Mouse (Mus musculus) kidney, adult 2 months (tissue): ENCODE measurements at regions not wholly inside any gene's neighbourhood (a gene's known extent, or its start where the extent isn't known, plus 50 kb on each side); places are given as distances from the start of the nearest gene placed in this dataset.
"Not testable (repeated sequence)": the region's sequence is repeated elsewhere in the genome, so short reads cannot be mapped to it uniquely, and the experiment has no call there.

Experiments used
- DNase-seq: peaks from one replicate; pipeline ENCODE4 v3.0.0; 2021
- H3K27ac ChIP-seq: fragments of 200-500 bp; 2 replicates; pipeline ENCODE4 v1.5.1; 2012; ENCODE audit warnings: low read depth, low read length, control low read depth, inconsistent platforms; ENCODE audit not compliant: insufficient read depth
- H3K27me3 ChIP-seq: fragments of 200-500 bp; replicated peaks from 2 replicates; pipeline ENCODE4 v1.6.1; 2012; ENCODE audit warnings: mild to moderate bottlenecking, moderate library complexity, low read length, inconsistent platforms; ENCODE audit not compliant: control insufficient read depth, insufficient read depth
- H3K36me3 ChIP-seq: fragments of 200-500 bp; 2 replicates; pipeline ENCODE4 v1.6.1; 2012; ENCODE audit warnings: mild to moderate bottlenecking, moderate library complexity, low read length, inconsistent platforms; ENCODE audit not compliant: control insufficient read depth, insufficient read depth
- H3K4me1 ChIP-seq: fragments of 200-500 bp; 2 replicates; pipeline ENCODE4 v1.6.1; 2011; ENCODE audit warnings: low read length; ENCODE audit not compliant: control insufficient read depth, insufficient read depth
- H3K4me3 ChIP-seq: fragments of 200-500 bp; 2 replicates; pipeline ENCODE4 v1.5.1; 2011; ENCODE audit warnings: mild to moderate bottlenecking, low read depth, low read length, control low read depth; ENCODE audit not compliant: insufficient read depth
- CTCF ChIP-seq: fragments of 200-500 bp; conservative IDR thresholded peaks from 2 replicates; pipeline ENCODE4 v1.5.1; 2011; ENCODE audit warnings: low read depth, mild to moderate bottlenecking, control low read depth, low read length, moderate library complexity, mixed read lengths; ENCODE audit not compliant: insufficient read depth, insufficient read length
- POLR2A ChIP-seq: fragments of 200-500 bp; IDR thresholded peaks from one replicate; pipeline ENCODE4 v1.6.1; 2011; ENCODE audit warnings: low read depth, low read length, control low read depth
- WGBS: fragments of 180-500 bp; shearing (Covaris S2); methylation state at CpG from one replicate; pipeline ENCODE4 v1.1.7; 2018; 5-methylcytosine and 5-hydroxymethylcytosine counted together

DNA sequence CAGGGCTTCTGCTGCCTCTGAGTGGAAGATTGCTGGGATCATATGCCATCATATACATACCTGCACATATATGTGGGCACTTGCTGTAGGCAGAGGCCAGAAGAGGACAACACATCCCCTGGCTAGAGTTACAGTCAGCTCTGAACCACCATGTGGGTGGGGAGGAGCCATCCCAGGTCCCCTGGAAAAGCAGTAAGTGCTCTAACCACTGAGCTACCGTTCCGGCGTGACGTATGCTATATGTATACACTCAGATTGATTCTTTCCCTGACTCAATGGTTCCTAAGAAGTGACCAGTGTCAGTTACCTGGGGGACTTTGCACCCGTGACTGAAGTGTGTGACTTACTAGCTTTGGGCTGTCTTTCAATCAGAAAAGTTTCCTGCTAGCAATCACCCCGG lies 104.6 kb downstream of the Sox2 start:
- no peak for DNase-seq
- Histone ChIP-seq H3K36me3 (no peaks in the 10 kb centered on the region), H3K4me3 (no peak overlapping the region), H3K4me1 (no peaks in the 10 kb centered on the region), H3K27ac (no peak overlapping the region), H3K27me3 (no peaks in the 10 kb centered on the region)
- 92% methylated on average over 6 of the region's 6 CpGs for WGBS
- TF ChIP-seq CTCF = no peak
- no peak for TF ChIP-seq POLR2A

DNA sequence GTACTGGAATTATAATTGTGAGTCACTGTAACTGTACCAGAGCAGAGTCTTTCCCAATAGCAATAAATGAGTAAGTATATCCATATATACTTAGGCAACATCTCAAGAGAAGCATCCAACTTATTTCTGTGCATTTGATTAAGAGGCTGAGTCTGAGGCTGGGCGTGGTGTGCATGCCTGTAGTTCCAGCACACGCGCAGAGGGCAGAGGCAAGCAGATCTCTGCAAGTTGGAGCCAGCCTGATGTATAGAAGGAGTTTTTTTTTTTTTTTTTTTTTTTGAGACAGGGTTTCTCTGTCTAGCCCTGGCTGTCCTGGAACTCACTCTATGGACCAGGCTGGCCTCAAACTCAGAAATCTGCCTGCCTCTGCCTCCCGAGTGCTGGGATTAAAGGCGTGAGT lies 105.1 kb downstream of the Sox2 start:
- H3K27ac ChIP-seq, H3K4me1 ChIP-seq, H3K27me3 ChIP-seq, DNase-seq, H3K36me3 ChIP-seq, H3K4me3 ChIP-seq: not testable (repeated sequence)
- 96% methylated on average over 5 of the region's 5 CpGs for WGBS

DNA sequence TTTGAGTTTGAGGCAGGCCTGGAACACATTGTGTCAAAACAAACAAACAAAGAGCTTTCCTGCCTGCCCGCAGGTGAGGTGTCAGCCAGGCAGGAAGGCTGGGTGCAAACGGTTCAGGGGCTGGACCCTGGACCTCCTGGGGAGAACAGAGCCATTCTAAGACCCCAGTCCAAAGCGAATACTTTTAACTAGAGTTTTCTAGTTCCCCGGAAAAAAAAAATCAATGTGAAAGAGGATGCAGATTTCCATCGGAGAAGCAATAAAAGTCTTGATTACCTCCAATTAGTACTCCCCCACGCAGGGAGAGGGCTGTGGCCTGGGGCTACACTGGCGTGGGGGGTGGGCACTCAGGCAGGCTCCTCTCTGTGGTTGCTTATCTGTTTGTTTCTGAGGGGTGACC lies 106.4 kb downstream of the Sox2 start:
- Histone ChIP-seq H3K36me3 (no peaks in the 10 kb centered on the region), H3K4me1 (no peaks in the 10 kb centered on the region), H3K27ac (no peak overlapping the region), H3K27me3 (no peaks in the 10 kb centered on the region), H3K4me3 (no peak overlapping the region)
- 27% methylated on average over 7 of the region's 7 CpGs for WGBS
- DNase-seq = no peak
- TF ChIP-seq CTCF (no peak), POLR2A (no peak)

- no peaks in the 10 kb centered on the region for H3K36me3 ChIP-seq
- TF ChIP-seq POLR2A (no peak), CTCF (no peak)
- no peak overlapping the region for H3K27ac ChIP-seq
- no peaks in the 10 kb centered on the region for H3K27me3 ChIP-seq
- WGBS = 71% methylated on average over 6 of the region's 6 CpGs
- no peaks in the 10 kb centered on the region for H3K4me1 ChIP-seq
- no peak for DNase-seq
- no peak overlapping the region for H3K4me3 ChIP-seq
Observed at GRCm38 (mm10) chr3:34757130-34757529, 106.9 kb downstream of the Sox2 start.

- H3K27me3 ChIP-seq = no peaks in the 10 kb centered on the region
- 29% methylated on average over 13 of the region's 13 CpGs for WGBS
- no peaks in the 10 kb centered on the region for H3K36me3 ChIP-seq
- no peak for DNase-seq
- no peaks in the 10 kb centered on the region for H3K4me1 ChIP-seq
- H3K27ac ChIP-seq = no peak overlapping the region
- TF ChIP-seq POLR2A (no peak), CTCF (no peak)
- no peak overlapping the region for H3K4me3 ChIP-seq
Observed at GRCm38 (mm10) chr3:34757813-34758510, 107.8 kb downstream of the Sox2 start.

DNA sequence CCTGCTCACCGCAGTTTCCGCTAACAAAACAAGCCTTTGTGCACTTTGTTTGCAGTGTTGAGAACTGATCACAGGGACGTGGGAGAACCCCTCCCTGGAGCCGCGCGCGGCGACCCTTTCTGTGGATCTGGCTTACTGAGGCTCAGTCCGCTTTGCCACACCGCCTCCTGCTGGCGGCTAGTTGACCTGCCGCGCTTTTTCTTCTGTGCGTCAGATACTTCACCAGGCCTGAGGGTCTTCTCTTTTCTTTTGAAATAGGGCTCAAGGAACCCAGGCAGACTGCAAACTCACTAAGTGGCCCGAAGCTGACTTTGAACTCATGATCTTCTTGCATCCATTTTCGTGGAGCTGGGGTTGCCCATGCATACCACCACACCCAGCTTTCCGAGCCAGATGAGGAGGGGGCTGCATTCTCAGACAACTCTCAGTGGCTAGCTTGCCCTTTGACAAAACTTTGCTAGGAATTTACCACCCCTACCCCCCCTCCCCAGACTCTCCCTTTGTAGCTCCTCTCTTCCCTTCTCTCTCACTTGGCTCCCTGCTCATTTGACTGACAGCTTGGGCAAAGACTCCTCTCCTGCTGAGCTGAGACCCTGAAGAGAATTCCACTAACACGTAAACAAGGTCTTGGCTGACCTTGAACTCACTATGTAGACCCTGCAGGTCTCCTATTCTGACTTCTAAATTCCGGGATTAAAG lies 109.9 kb downstream of the Sox2 start:
- no peaks in the 10 kb centered on the region for H3K4me1 ChIP-seq
- H3K4me3 ChIP-seq = no peak overlapping the region
- no peaks in the 10 kb centered on the region for H3K27me3 ChIP-seq
- no peak for TF ChIP-seq POLR2A
- TF ChIP-seq CTCF = no peak; the same call in 1 of the 2 replicates
- 89% methylated on average over 19 of the region's 19 CpGs for WGBS
- no peaks in the 10 kb centered on the region for H3K36me3 ChIP-seq
- DNase-seq = no peak
- no peak overlapping the region for H3K27ac ChIP-seq

DNA sequence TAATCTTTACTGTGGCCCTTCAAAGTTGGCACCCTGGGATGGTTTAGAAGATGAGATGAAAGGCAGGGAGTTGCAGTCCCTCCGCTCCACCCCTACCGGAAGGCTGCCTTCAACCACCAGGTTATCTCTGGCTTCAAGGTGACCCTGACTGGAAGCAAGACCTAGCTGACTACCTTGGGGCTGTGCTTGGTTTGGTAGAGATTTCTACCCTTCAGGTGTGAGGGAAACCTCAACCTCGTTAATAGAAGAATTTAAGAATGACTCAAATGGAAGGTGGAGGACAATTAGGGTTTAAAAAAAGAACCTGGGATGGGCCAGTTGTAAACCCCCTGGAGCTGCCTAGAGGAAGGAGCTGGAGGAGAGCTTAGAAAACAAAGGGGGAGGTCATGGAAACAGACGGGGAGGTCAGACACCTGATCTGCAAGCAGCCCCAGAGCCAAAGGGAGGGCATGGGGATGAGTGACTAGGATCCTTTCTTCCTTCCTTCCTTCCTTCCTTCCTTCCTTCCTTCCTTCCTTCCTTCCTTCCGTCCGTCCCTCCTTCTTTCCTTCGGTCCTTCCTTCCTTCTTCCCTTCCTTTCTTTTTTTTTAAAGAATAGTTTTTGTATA lies 111.1 kb downstream of the Sox2 start:
- Histone ChIP-seq H3K36me3 (no peaks in the 10 kb centered on the region), H3K27me3 (no peaks in the 10 kb centered on the region), H3K4me1 (no peaks in the 10 kb centered on the region), H3K27ac (no peak overlapping the region), H3K4me3 (no peak overlapping the region)
- DNase-seq = no peak
- WGBS = 73% methylated on average over 7 of the region's 7 CpGs
- no peak for TF ChIP-seq POLR2A
- TF ChIP-seq CTCF = no peak
